Mouse (Mus musculus) B cell, adult 2 months (primary cell): ENCODE measurements around the gene Kcnn3.

ENCODE experiments used
- DNase-seq, 2 experiments: peaks; one replicate each; pipeline ENCODE4 v3.0.0; 2022

The Kcnn3 gene

DNA sequence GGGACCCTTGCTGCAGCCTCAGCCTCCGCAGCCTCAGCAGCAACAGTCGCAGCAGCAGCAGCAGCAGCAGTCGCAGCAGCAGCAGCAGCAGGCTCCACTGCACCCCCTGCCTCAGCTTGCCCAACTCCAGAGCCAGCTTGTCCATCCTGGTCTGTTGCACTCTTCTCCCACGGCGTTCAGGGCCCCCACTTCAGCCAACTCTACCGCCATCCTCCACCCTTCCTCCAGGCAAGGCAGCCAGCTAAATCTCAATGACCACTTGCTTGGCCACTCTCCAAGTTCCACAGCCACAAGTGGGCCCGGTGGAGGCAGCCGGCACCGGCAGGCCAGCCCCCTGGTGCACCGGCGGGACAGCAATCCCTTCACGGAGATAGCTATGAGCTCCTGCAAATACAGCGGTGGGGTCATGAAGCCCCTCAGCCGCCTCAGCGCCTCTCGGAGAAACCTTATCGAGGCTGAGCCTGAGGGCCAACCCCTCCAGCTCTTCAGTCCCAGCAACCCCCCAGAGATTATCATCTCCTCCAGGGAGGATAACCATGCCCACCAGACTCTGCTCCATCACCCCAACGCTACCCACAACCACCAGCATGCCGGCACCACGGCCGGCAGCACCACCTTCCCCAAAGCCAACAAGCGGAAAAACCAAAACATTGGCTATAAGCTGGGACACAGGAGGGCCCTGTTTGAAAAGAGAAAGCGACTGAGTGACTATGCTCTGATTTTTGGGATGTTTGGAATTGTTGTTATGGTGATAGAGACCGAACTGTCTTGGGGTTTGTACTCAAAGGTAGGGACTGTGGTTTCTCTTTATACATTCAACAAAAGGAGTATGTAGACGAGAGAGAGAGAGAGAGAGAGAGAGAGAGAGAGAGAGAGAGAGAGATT lies 896 bp downstream of the Kcnn3 start:
- no peak for DNase-seq

DNA sequence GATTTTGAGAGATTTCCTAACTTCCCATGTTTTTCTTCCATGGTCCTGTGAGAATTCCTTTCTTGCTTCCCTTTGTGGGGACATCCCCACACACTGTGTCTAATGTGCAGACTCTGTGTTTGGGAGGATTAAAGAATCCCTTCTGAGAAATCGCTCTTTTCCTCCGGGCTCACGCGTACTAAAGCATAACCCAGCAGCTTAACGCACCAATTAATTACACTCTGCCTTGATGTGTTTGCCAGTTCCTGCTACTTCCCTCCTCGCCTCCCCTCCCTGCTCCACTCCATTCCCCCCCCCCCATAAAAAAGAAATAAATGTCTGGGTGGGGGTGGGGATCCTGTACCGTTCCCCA lies 1.5 kb downstream of the Kcnn3 start:
- DNase-seq: no peak

DNA sequence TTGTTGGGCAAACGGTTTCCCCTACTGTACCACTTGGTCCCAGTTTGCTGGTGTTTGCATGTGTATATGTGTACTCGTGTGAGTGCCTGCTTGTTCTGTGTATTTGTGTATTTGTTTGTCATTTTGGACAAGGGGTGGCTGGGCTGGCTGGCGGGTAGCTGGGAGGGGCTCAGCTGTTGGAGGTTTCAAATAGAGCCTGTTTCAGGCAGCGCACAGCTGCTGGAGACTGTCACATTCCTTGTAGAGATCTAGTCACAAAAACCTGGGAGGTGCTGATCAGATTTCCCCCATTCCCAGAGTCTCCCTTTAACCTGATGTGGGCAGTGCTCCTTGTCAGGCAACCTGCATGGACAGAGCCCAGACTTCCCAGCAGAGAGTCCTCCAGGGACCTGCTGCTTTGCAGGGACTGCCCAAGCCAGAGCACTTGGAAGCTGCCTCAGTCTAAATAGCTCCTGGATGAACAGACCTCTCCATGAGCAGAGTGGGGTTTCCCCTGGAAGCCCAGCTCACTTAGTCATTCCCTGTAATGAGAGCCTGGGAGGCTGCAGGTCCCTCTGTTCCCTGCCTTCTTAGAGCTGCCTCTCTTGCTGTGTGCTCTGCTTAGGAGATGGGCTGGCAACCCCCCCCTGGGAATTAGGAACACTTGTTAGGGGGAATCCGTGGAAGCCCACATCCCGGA lies 2.6 kb downstream of the Kcnn3 start:
- DNase-seq: no peak

DNA sequence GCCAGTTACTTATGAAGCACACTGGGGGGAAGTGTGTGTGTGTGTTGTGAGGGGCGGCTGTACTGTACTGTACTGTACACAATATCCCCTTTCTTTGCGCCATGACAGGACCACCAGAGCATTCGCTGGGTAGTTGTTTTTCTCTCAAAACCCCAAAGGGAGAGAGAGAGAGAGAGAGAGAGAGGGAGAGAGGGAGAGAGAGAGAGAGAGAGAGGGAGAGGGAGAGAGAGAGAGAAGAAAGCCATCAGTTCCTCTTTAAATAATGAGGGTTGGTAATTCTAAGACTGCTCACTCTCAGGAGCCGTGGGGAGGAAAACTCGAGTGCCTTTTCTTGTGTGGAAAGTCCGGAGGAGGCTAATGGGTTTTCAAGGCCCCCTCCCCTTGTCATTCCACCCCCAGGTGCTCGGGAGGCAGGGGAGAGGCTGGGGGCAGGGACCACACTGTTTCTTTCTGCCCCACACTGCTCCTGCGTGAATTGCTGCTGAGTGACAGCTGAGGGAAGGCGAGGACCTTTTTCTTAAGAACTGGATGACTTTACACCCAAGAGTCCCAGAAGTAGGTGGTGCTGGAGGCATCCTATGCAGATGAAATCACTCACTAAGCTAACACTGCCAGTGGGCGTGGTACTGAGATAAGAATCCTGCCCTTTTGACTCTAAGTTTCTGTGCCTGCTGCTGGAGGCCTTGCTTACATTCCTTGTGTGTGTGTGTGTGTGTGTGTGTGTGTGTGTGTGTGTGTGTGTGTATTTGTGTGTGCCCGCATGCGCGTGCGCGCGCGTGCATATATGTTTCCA lies 6.5 kb downstream of the Kcnn3 start:
- no peak for DNase-seq

DNA sequence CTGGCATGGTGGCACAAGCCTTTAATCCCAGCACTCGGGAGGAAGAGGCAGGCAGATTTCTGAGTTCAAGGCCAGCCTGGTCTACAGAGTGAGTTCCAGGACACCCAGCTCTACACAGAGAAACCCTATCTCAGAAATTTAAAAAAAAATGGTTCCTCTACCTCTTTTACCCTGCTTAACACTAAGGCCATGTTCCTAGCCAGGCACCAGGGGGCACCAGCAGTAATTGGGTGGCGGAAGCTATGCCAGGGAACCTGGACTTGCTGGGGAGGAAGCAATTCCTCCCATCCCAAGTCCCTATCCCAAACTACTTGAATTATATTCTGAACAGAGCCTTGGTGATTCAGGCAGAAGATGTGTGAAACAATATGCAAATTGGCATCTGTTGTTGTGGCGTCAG lies 9.8 kb downstream of the Kcnn3 start:
- DNase-seq: no peak

DNA sequence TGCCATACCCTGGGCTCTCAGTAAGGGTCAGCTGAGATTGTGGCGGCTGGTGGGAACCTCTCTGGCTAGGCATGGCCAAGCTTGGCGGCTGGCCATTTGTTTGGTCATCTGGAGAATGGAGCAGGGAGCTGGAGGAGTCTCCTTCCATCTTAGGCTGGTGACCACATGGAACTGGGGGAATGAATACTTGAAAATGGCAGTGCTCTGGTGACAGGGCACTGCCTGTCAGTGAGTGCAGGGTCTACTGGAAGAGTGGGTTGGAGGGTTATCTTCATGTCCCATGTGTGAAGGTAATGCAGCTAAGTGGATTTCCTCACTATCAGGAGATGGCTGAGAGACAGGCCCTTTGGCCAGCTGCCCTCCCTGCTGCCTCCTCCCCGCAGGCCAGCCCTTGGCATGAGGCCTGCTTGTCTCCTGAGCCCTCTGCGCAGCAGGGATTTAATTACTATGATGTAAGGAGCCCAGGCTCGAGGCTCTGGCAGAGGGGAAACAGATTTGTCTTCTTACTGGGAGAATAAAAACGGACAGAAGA lies 14.7 kb downstream of the Kcnn3 start:
- DNase-seq: no peak

DNA sequence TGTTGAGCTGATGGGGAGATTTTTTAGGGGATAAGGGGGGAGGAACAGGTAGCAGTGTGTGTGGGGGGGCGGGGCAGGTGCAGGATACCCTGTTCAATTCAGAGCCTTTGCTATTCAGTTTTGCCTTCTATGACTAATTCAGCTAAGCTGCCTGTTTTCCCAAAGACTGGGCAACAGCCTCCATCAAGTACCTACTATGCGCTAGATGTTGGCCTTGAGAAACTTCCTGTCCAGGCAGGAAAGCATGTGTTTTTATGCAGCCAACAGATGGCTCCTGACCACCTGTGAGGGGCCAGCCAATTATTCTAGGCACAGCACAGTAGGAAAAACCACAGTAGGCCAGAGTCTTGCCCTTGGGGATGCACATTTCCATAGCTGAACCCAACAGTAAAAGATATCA lies 15.2 kb downstream of the Kcnn3 start:
- no peak for DNase-seq

DNA sequence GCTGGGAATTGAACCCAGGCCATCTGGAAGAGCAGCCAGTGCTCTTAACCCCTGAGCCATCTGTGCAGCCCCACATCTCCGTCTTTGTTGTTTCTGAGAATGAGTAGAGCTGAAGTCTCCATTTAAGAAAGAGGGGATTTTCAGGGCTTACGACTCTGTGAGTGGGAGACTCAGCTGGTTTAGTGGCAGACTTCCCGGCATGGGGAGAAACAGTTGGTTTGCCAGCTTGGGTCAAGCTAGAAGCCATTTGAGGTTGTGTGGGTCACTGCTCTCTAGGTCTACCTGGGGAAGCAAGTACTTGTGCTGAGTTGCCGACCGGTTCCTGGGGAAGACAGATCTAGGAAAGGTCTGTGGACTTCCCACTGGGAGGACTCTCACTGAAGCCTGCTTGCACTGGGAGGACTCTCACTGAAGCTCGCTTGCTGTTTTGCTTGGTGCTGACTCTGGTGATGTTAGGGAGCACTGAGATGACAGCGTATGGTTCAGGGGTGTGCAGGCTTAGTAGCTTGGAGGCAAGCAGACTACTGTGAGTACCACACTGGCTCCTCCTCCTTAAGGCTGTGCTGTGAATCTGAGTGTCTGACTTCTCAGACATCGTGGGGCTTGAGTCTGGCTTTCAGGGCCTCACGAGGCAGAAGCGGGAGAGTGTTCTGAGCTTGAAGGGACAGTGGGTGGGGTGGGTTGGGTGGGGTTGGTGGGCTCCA lies 19.2 kb downstream of the Kcnn3 start:
- no peak for DNase-seq

DNA sequence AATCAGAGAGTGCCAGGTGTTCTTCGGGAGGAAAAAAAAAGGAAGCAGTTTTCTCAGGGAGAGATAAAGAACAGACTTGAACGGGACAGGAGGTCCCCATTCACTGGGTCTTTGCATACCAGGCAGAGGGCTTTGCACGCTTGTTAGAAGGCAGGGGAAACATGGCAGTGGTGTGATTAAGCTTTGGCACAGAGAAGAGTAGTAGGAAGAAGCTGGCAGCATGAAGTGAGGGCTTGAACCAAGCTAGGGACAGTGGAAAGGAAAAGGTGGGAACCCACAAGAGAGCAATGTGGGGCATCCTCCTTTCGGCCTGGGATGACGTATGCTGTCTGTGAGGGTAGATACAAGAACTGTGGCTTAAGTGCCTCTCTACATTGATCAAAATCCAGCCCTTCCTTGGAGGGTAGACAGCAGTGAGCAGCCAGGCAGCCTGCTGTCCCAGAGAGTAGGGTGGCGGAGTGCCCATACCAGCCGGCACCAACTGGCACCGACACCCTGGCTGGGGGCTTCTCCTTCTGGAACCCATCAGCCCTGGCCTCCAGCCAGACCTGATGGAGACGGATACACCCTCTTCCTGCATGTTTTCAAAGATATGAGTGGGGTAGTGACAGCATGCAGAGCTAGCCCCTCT lies 19.9 kb downstream of the Kcnn3 start:
- DNase-seq: no peak

DNA sequence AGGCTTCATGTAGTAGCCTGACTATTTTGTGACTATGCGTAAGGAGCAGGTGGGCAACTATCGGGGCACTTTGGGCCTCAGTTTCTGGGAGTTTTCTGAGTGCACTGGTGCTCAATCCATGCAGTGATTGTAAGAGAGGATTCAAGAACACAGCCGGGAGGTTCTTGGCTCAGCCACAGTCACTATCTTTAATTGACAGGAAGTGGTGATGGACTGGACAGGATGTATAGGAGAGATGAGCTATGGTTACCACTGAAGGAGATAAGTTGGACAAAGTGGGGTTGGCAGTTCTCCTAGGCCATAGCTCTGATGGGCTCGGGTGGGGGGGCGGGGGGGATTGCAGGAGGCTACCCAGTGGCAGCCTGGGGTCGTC lies 20.4 kb downstream of the Kcnn3 start:
- DNase-seq: no peak

DNA sequence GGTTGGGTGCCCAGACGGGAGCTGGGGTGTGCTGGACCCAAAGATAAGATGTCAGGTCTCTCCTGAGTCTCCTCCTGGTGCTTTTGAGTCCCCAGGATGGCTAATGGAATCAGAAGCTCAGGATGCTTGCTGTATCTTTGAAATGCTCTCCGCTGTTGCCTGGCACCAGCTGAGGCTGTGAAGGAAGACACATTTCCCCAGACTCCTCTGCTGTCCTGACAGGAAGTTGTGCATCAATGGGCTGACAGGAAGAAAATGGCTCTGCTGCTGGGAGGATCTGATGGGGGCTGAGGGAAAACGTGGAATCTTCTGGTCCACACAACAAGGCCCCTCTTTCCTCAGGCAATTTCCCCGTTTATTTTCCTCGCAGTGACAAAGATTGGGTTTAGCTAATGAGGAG lies 27.0 kb downstream of the Kcnn3 start:
- DNase-seq: no peak

DNA sequence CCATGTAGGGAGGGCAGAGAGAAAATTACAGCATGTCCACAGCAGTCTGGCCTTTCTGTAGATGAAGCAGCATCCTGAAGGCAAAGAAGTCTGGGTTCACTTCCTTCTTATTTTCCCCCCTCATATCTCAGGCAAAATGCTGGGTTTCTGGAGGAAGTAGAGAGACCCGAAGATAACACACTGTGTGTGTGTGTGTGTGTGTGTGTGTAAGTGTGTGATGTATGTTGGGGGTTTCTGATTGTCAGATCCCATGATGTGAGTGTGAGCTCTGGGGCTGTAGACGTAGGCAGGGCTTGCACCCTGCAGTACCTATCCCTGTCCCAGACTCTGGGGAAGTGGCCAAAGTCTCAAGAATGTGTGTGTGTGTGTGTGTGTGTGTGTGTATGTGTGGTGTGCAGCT lies 28.8 kb downstream of the Kcnn3 start:
- DNase-seq: no peak

DNA sequence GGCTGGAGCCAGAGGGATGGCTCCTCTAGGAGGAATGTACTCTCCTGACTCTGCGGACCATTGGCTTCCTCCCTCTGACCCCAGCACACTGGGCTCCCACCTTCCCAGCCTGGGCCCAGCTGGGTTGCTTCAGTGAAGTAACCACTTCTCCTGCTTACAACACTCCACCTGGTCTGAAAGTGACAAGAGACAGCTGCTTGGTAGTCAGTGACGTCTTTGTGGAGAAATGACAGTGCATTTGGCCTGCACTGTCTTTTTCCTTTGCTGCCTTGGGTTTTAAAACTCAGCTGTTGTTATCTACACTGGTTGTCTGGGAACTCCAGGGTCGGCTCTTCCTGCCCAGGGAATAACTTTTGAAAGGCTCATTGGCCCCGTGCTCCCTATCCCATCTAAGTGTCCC lies 29.5 kb downstream of the Kcnn3 start:
- no peak for DNase-seq

DNA sequence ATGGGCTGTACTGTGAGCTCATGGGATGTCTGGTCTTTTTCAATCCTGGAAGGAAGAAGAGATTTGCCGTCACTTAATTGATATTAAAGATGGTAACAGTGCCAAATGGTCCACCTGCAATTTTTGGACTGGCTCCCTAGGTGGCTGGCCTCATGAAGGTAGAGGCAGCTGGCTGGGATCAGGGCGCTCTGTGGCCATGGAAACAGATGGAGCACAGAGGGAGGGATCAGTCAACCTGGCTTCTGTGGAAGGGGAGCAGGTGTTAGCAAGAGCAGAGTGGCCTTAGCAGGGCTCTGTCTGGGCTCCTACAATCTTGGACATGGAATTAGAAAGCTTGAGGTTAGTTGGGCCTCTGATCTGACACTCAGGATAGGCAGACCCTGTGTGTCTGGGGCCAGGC lies 31.9 kb downstream of the Kcnn3 start:
- DNase-seq: no peak

DNA sequence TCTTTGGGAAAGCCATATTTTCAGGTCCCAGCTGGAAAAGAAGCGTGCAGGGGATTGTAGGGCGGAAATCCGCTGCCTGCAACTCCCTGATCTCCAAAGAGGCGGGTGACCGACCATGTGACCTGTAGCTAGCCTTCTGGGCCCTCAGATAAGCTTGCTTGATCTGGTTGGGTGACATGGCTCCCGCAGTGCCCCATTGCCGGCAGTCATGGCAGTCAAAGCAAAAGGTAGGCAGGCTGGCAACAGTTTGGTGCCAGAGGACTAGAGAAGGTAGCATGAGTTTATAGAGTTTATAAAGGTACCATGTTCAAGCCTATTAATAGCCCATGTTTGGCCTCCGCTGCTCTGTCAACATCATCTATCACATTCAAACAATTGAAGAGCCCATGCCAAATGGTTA lies 33.5 kb downstream of the Kcnn3 start:
- DNase-seq: no peak

DNA sequence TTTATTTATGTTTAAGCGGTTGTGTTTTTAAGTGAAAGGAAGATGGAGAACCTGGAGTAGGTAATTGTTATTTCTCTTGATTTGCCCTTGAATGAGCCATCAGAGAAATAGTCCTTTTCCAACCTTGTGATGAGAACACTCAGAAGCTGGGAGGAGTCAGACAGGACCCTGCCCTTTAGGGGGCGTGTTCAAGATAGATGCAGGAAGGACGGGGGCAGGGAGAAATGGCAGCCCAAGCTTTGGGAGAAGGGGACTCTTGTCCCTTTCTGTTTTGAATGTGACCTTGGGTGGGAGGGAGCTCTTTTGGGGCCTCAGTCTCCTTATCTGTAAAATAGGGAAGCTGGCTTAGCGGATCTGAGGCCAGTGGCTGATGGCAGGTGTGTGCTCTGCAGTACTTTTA lies 34.0 kb downstream of the Kcnn3 start:
- DNase-seq: no peak

DNA sequence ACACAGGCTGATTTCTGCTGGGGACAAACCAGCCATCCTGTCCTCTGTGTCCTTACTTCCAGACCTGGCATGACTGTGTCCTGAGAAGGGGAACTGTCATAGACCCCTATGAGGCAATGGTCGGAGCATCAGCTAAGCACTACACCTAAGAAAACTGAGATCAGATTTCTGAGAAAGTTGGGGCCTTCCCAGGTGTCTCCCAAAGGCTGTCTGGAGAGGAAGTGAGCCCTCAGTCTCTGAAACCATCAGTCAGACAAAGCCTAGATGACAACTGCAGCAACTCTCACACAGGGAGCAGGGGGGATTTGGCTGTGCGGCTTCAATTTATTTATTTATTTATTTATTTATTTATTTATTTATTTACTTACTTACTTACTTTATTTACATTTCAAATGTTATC lies 34.6 kb downstream of the Kcnn3 start:
- no peak for DNase-seq

DNA sequence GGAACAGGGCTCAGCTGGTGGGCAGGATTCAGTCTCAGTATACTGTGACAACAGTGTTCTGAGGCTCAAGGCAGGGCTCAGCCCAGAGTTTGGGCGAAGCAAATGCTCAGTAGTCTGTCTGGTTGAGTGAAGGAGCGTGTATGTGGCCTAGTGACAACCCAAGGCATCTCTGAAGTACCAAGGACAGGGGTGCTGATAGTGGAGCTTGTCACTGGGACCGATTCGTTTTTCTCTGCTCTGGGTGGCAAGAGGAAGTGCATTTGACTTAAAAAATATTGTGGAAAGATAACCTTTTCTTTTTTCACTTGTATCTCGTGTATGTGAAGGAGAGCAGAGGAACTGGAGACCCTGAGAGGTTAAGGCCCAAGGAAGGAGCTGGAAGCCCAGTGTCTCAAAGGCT lies 37.8 kb downstream of the Kcnn3 start:
- DNase-seq: no peak

DNA sequence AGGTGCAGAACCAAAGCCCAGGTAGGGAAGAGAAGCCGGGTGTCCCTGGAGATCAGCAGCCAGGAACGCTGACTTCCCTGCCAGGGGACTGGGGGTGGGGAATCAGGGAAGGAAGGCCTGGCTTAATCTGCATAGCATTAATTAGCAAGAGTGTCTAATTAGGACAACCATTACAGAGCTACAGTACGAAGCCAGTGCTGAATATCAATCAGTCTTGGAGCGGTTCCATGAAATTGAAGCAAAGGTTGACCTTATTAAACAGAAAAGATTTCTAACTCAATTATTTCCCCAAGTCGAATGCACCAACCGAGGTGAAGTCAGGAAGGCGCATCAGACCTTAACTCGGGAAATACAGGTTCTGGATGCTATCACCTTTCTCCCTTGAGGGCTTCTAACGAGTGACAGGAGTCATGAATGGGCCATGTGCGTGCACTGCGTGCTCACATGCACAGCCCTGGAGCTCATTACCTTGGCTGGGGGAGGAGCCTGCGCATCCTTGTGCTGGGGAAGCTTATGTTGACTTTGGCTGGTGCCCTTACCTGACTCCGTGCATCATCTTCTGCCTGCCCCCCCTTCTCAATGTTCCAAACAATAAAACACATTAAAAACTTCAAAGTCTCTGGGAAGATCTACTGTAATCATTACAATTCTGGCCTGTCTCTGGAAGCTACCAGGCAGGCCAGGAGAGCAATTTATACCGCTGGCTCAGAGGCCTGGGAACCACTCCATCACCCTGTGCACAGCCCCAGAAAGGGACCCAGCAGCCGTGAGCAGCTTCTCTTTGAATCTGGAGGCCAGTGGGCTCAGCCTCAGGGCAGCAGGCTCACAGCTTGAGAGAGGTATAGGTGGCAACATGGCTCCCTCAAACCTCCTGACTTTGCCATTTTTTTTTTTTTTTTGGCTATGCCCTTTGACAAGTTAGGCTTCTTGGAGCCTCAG lies 39.3 kb downstream of the Kcnn3 start:
- DNase-seq: no peak

DNA sequence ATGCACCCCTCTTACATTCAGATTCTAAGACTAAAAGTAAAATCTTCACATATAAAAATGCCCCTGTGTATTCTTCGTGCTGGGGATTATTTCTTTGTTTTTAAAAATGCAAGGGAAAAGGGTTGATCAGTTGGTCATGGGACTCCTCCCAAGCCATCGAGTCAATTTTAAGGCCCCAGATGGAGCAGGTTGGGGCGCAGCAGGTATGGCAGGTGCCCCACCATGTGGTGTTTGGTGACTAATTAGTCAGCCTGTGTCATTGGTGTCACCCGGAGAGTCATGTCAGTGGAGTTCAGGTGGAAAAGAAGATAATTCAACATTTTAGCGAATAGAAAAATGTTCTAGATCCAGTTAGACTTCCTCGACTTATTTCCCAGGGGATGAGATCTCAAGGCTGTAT lies 41.4 kb downstream of the Kcnn3 start:
- DNase-seq: no peak

DNA sequence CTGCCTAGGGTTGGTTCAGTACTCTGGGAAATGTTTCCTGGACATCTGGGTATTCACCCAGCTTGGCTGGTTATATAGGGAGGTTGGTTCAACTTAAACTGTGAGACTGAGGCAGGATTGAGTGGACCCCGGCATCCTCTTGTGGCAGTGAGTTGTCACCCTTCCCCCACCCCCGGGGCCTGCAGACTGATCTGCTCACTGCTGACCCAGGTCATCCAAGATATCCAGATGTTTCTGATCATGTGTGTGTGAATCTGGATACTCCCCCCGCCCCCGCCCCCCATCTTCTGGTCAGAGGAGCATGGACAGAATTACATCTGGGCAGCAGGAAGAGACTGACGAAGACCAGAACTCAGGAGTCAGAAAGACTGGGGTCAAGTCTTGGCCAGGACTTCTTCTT lies 45.4 kb downstream of the Kcnn3 start:
- no peak for DNase-seq
